Mouse (Mus musculus) gastrocnemius, postnatal 10 days (tissue): ENCODE data around the gene Plcd4. TPM values are rescaled to one million over a fixed set of nuclear protein-coding genes. Genes with fewer than 3 reads are reported as not detected.

ENCODE experiments used
- DNase-seq: peaks from one replicate; pipeline ENCODE4 v3.0.0; 2021; ENCODE audit warnings: mixed read lengths
- microRNA-seq, 2 experiments: library from miRNA; unstranded; fragments of <30 nt; microRNA quantifications; one replicate each; pipeline ENCODE4 v1.2.0; 2021
- total RNA-seq, 2 experiments: library from RNA; stranded (reverse); gene quantifications; 2 replicates each; pipeline ENCODE4 v1.2.3; 2021

Gene Plcd4
- total RNA-seq, 2 experiments from 2014 or later = 69.1 to 69.5 TPM

DNA sequence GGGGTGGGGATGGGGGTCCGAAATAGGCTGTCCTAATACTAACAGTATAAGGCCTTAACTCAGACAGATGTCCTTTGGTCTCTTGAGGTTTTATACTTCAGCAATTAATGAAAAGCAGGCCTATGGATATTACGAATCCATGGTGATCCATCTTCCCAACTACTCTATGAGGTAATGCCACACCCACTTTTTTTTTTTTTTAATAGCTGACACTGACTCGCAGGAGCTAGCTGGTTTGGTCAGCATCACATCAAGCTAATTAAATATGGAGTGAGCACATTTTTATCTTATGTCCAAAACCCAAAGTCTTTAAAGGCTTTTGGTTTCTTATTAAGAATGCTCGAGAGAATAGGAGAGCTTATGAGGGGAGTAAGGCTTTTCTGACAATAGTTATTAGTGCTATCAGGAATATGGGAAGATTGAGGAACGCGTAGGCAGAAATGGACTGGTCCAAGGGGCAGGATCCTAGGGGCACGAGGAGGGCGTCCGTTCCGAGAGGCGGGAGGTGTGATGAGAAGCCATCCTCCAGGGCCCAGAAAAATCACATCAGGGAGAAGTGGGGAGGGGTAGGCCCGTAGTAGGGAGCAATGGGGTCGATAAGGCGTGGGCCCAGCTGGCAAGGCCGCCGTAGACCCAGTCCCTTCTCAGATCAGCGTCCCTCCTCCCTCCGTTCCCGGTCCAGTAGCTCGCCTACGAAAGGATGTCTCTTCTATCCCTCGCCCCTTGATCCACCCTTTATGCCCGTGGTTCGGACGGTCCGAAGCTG is 58.0 kb downstream of the Plcd4 start:
- DNase-seq = no peak

- DNase-seq = peak; percentile 78
Measured at GRCm38 (mm10) chr1:74601267-74601962, 58.7 kb downstream of the Plcd4 start, which contains the start of the genes Rnf25 and Stk36. Rnf25 (minus strand) TSS chr1:74601397. Stk36 (plus strand) TSS chr1:74601445.

Small RNA genes lying within 50 kb of the gene (microRNA-seq; reads per million reads assigned to microRNA genes)
- 0 reads per million in 2 experiments for gene Gm25035

Other genes starting within 250 kb of the Plcd4 start
- 10 to 100 TPM; 43.5 to 50.3 TPM for gene Tmbim1, start 237.3 kb upstream of the Plcd4 start, total RNA-seq
- gene Catip, start 180.8 kb upstream of the Plcd4 start, total RNA-seq = under 1 TPM; 0.16 to 0.36 TPM
- gene Slc11a1, start 167.7 kb upstream of the Plcd4 start, total RNA-seq = 1 to 10 TPM; 2.5 to 5.2 TPM
- 100 to 1,000 TPM in 1 of 2 experiments, 10 to 100 TPM in 1; 99.4 to 103 TPM for gene Ctdsp1, start 151.4 kb upstream of the Plcd4 start, total RNA-seq
- gene Vil1, start 133.5 kb upstream of the Plcd4 start, total RNA-seq = under 1 TPM; 0.09 to 0.16 TPM
- 10 to 100 TPM; 16.6 to 18.7 TPM for gene Cnot9, start 36.8 kb upstream of the Plcd4 start, total RNA-seq
- 10 to 100 TPM in 1 of 2 experiments, 1 to 10 TPM in 1; 9.0 to 14.0 TPM for gene Usp37, start 1.4 kb downstream of the Plcd4 start, total RNA-seq
- 10 to 100 TPM in 1 of 2 experiments, 1 to 10 TPM in 1; 7.1 to 11.2 TPM for gene Zfp142, start 45.4 kb downstream of the Plcd4 start, total RNA-seq
- 10 to 100 TPM; 12.7 to 13.7 TPM for gene Bcs1l, start 45.4 kb downstream of the Plcd4 start, total RNA-seq
- gene Rnf25, start 58.5 kb downstream of the Plcd4 start, total RNA-seq = 10 to 100 TPM; 18.1 to 23.1 TPM
- gene Stk36, start 58.6 kb downstream of the Plcd4 start, total RNA-seq = 1 to 10 TPM in 1 of 2 experiments, under 1 TPM in 1; 0.88 to 1.8 TPM
- gene Ttll4, start 118.9 kb downstream of the Plcd4 start, total RNA-seq = 10 to 100 TPM; 10.4 to 15.3 TPM
- 1 to 10 TPM; 8.6 to 8.9 TPM for gene Cyp27a1, start 170.7 kb downstream of the Plcd4 start, total RNA-seq
- gene Prkag3, start 206.3 kb downstream of the Plcd4 start, total RNA-seq = 10 to 100 TPM; 64.7 to 66.7 TPM
- gene Wnt6, start 229.0 kb downstream of the Plcd4 start, total RNA-seq = 1 to 10 TPM in 1 of 2 experiments, under 1 TPM in 1; 0.95 to 1.5 TPM
- gene Wnt10a, start 248.6 kb downstream of the Plcd4 start, total RNA-seq = under 1 TPM in 1 of 2 experiments, not detected in 1; 0.29 TPM